Mouse (Mus musculus): ENCODE data around the gene Arhgdib.

Gene Arhgdib

DNA sequence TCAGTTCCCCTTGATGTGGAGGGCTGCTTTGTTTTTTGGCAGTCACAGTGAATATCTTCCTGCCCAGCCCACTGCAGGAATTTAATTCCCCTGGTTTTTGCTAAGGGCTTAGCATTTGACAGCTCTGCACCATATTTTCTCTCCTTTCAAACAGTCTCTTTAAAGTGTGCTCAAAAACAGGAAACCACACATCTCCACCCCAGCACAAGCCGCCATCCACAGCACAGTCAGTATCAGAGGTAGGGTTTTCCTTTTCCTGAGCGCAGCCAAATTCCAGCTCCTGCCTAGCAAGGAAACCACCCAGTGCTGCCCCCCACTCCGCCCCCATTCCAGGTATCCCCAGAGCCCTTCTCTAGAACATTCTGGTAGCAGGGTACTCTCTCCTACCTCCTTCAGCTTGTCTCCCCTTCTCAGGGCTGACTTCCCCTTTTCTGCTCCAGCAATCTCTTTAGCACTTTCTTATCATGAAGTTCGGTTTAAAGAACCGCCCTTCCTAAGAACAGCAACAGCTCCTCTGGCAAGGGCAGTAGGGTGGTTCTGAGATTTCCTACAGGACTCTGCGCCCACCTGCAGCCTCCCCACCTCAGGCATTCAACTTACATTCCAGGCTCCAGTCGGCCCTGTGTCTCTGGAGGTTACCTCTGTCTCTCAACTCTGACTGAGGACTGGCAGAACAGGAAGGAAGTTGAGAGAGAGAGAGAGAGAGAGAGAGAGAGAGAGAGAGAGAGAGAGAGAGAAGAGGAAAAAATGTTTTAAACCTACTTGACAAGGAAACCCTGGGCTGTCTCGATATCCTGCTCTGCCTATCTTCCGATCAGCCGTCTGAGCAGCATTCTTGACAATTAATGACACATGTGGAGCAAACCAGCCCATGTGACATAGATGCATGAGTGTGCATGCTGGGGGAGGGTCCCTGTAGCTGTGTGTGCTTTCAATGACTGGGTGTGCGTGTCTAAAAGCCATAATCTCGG, at the start of gene Arhgdib:
Arhgdib (minus strand) TSS at position 849 of the 971 bp plus-strand sequence.
- DNase-seq (ENCODE audit: low spot score): peak; percentile 40

- no peak for DNase-seq (ENCODE audit: low spot score)
Observed at GRCm38 (mm10) chr6:136990557-136990956, 48.9 kb upstream of the Arhgdib start.

- DNase-seq (ENCODE audit: low spot score): no peak
Observed at GRCm38 (mm10) chr6:136989824-136990497, 48.3 kb upstream of the Arhgdib start.

DNA sequence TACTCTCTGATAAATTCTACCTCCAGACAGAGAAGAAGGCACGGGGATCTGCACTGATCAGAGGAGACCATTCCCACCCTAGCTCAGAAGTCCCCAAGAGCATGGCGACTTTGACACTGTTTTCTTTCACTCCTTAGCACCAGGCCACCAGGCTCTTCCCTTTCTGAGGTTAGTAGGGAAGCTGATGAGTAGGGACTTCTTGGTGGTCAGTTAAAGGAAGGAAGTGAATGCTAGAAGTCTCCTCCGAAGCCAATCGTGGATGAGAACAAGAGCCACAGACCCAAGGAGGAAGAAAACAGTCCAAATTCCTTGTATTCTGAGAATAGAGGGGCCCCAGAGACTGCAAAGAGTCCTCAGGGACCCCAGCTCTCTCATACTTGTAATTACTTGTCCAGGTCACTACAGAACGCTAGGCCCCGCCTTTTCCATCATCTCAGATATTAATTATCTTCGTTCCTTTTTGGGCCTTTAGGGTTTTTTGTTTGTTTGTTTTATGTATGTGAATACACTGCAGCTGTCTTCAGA, 46.9 kb upstream of the Arhgdib start:
- DNase-seq (ENCODE audit: low spot score): no peak

- no peak for DNase-seq (ENCODE audit: low spot score)
Observed at GRCm38 (mm10) chr6:136986718-136987117, 45.0 kb upstream of the Arhgdib start.

DNA sequence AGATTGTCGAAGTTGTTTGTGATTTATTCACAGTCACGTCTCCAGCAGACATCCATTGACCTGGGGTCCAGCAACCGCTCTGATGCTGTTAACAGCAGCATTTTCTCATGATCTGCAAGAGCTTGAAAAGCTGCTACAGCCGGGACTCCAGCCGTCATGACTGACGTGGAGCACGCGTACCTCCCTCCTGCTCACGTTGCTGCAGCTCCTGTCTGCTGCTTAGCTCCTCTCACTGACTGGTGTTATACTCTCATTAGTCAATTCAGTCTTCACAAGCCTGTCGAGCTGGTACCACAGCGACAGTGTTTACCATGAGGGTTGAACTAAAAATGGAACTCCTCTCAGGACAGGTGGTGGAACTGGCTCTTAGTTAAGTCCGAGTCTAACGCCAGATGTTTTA, 44.3 kb upstream of the Arhgdib start:
- DNase-seq (ENCODE audit: low spot score): no peak

DNA sequence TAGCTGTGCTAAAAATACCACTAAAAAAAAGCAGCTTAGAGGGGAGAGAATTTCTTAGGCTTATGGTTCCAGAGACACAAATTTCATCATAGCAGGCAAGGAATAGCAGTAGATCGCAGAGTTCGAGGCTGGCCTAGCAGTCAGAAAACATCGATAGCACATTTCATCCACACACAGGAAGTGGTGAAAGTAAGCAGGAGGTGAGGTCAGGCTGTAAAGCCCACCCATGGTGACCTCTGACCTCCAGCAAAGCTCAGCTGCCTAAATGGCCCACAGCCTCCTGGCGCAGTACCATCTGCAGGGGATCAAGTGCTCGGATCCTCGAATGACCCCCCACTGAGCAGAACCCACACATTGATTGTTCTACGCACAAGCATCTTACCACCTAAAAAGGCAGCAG, 41.5 kb upstream of the Arhgdib start:
- DNase-seq (ENCODE audit: low spot score): peak; percentile 31

DNA sequence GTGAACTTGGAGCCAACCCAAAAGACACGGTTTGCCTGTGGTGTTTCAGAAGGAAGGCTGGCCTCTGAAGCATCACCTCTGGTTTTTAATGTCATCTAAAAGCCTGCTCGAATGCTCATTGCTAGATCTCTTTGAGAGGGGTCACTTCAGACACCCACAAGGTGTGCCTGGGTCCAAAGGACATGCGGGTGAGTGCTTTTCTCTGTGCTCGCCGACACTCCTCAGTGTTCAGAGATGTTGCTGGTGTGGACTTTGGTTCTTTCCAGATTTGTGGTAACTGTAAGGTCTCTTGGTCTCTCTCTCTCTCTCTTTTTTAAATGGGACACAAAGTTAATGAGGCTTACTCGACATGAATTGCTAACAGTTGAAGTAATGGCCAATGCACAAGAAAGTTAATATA, 40.9 kb upstream of the Arhgdib start:
- no peak for DNase-seq (ENCODE audit: low spot score)

DNA sequence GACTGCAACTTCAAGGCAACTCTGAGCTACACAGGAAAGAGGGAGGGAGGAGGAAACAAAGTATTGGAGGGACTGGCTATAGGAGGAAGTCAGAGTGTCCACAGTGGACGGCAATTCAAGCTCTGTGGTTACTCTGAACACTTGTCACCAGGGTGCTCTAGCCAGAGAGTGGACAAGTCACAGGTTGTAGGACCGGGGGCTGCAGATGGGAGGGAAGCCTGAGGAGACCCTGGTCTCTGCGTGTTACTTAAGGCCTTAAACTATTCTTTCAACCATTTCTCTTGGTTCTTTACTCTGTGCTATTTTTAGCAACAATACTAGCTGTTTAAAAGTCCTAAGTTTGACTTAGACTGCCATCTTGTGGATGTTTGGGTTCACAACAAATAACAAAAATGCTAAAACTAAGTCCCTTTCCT, 38.6 kb upstream of the Arhgdib start:
- peak; percentile 68 for DNase-seq (ENCODE audit: low spot score)

DNA sequence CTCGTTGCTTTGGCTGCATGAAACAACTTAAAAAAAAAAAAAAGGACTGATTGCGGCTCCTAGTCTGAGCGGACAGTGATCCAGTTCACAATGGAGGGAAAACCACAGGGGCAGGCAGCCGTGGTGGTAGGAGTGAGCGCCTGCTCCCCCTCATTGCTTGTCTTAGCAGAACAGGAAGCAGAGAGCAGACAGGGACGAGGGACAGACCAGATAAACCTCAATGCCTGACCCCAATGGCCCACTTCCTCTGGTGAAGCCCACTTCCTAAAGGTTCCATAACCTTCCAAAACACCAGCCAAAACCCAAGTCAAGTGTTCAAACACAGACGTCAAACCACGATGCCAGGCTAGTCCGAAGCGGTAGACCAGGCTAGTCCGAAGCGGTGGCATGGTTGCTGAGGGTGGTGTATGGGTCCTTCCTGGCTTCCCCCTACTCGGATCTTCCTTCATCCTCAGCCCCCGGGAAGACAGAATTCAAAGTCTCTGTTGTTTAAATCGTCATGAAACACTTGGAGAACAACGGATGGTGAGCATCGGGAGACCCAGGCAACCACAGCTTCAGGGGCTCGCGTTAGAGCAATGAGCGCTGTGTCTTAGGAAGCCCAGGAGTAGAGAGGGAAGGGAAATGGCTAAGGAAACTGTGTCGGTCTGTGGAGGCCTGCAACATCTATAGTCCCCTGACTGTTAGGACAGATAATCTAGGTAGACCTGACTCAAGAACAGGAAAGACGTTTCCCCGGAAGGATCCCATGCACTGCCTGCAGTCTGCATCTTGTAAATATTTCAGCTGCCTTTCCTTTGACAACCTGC, 37.8 kb upstream of the Arhgdib start:
- no peak for DNase-seq (ENCODE audit: low spot score)

DNA sequence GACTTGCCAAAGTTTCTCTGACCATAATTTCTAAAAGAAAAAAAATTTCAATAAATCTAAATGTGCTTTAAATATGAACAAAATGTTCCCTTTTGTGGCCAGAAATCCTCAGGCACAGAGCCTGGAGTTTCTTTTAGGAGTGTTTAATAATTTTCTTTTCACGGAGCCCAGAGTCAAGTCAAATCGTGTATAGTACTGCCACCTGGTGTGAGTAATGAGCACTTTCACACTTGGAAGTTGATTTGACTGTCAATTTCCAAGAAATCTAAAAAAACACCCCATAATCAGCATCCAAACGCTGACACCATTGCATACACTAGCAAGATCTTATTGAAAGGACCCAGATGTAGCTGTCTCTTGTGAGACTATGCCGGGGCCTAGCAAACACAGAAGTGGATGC, 27.2 kb upstream of the Arhgdib start:
- DNase-seq (ENCODE audit: low spot score): peak; percentile 76

DNA sequence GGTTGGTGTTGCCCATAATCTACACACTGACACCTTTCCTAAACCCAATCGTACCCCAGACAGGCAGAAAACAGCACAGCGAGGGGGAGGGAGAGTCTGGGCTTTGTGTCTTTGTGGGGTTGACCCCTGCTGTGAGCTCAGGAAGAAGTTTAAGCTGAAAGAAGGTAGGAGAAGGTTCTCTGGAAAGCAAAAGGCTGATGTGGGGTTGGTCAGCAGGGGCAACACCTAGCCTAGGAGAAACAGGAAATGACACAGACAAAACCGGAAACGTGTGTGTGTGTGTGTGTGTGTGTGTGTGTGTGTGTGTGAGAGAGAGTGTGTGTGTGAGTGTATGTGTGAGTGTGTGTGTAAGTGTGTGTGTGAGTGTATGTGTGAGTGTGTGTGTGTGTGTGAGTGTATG, 25.8 kb upstream of the Arhgdib start:
- no peak for DNase-seq (ENCODE audit: low spot score)

DNA sequence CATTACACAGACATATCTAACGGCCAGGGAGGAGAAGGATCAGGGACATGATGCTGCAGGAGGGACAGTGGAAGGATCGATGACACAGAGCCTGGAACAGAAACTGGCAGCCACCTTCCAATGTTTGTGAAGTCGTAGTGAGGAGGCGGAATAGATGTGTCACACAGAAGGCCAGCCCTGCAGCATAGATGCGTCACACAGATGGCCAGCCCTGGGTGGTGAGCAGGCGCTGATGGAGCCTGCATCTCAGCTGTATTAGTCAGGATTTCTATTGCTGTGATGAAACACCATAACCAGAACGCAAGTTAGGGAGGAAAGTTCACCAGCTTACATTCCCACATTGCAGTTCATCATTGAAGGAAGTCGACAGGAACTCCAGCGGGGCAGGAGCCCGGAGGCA, 24.2 kb upstream of the Arhgdib start:
- peak; percentile 49 for DNase-seq (ENCODE audit: low spot score)

DNA sequence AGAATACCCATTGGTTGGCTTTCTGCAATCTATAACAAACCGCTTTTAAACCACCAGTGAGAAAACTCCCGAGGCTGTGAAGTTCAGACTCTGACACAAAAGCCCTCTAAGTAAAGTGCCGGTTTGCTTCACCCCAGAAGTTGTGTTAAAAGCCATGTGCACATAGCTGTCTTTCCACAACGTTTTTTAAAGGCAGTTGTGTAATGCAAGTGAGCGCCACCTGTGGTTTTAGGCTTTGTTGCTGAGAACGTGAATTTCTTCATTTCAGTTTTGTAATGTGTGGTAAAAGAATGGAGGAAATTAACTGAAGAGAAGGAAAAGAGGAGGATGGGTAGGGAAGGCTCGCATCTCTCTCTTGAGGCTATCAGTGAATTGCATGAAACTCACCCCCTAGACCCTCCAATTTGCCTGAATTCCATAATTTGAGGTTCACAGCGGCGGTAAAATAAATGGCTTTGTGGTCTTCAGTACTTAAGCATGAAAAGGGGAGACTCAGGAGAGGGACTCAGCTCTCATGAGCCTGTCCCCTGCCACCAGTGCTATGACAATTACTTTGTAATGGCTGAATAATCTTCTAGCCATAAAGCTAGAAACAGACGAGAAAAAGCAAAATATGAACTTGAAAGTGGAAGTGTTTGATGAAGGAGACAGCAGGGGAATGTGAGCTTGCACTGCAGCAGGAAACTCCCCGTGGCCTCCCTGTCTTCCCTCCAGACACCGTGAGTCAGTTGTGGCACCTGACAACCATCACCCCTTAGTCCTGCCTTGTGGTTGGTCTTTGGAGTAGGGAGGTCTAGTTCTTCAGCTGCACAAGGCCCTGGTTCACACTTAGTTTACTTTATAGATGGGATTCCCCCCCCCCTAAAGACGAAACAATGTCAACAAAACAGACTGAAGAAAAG, 23.2 kb upstream of the Arhgdib start:
- DNase-seq (ENCODE audit: low spot score): no peak

DNA sequence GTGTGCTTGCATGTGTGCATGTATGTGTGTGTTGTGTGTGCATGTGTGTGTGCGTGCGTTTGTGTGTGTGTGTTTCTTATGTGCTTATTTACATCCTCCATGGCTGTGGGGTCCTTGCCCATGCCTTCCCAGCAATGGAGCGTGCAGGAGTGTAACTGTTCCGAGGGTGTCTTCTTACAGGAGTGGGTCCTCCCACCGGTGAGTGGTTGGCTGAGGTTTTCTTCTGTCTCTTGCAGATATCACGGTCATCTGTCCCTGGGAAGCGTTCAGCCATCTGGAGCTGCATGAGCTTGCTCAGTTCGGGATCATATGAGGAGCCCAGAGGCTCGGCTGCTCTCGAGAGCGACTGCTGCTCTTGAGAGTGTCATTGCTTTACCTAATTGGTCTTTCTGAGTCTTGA, 21.3 kb upstream of the Arhgdib start:
- DNase-seq (ENCODE audit: low spot score): no peak

- DNase-seq (ENCODE audit: low spot score): no peak
Observed at GRCm38 (mm10) chr6:136959131-136959530, 17.4 kb upstream of the Arhgdib start.

- peak; percentile 62 for DNase-seq (ENCODE audit: low spot score)
Observed at GRCm38 (mm10) chr6:136957062-136957461, 15.4 kb upstream of the Arhgdib start.

- DNase-seq (ENCODE audit: low spot score): no peak
Observed at GRCm38 (mm10) chr6:136955240-136955639, 13.5 kb upstream of the Arhgdib start.

DNA sequence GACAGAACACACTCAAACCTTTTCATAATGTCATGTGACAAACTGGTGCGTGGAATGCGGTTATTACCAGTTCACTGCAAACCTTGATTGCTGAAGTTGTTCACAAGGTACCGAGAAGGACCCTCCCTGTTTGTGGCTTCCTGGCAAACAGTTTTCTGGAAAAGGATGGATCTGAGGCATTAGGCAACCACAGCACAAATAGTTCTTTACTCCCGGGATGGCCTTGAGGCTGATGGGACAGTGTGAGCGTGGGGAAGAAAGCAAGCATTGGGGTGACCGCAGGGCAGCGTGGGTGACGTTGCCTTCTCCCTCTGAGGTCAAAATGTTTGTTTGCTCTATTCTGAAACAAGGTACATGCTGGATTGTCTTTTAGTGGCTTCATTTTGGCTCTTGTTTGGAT, 13.0 kb upstream of the Arhgdib start:
- no peak for DNase-seq (ENCODE audit: low spot score)

DNA sequence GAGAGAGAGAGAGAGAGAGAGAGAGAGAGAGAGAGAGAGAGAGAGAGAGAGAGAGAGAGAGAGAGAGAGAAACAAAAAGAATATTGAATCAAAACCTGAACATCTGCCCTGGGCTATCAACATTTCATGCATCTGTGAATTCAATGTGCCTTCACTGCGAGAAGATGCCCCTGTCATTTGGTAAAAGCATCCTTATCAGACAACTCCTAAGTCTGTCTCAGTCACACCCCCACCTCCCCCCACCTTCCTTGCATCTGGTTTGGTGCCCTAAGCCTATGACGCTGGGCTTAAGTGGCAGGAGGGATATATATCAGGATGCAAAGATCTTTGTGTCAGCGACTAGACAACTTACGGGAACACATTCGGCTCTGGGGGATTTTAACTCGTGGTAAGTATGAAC, 12.5 kb upstream of the Arhgdib start:
- DNase-seq (ENCODE audit: low spot score): no peak

- no peak for DNase-seq (ENCODE audit: low spot score)
Observed at GRCm38 (mm10) chr6:136952930-136953329, 11.2 kb upstream of the Arhgdib start.
